10 mouse cellular contexts compared by ENCODE assay signal in the genomic region with DNA sequence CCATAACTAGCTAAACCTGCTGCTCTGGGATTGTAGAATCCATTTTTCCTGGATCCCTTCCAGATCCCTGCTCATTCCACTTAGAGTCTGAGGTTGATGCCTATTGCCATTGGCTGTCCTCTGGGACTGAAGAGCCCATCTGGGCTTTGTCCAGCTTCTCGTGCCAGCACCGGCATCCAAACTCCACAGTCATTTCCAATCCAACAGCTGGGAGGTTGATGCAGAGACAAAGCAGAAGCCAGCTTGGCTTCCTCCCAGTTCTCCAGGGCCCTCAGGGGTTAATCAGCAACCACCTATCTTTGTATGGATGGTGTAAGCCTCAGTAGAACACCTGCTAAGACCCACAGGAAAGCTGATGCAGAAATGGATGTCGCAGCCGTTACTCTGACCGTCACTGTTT.
DNase-seq lines count a peak whose midpoint lies in the region; ATAC-seq lines count a peak whose summit lies in the region.
"Had no signal": no experiment of that assay in that cellular context is flagged by ENCODE, and none has a peak within 500 bp of the region (broad histone marks: within the 10 kb centered on the region; RNA-seq: fewer than 3 reads in every experiment).

No protein-coding gene starts in this region.

- H3K4me1 ChIP-seq in lung, embryonic 16.5 days (replicated peaks; ENCODE audit: control insufficient read depth, insufficient read depth, low read length): peaks cover 30% of the 10 kb centered on the region

- peak; percentile 45 for DNase-seq in gastrocnemius, postnatal 14 days
- no peak for DNase-seq in gastrocnemius, postnatal 25 days
- no peak for DNase-seq in lung, postnatal 36 days
- peak; percentile 88 for DNase-seq in fat pad, adult 2 months (ENCODE audit: extremely low read depth, low read depth, low spot score)
- DNase-seq in lung, postnatal 14 days: peak; percentile 34
- no peak for DNase-seq in yolk sac, embryonic 10.5 days (ENCODE audit: low spot score)
- no peak for DNase-seq in urinary bladder, adult 2 months (ENCODE audit: low spot score)
- DNase-seq: cerebellum, postnatal 36 days had no signal

- intact Hi-C loops in gastrocnemius, postnatal 14 days (cut with DNase I; ENCODE audit: low total_unique reads): no loop called here

- ATAC-seq in lung, embryonic 16.5 days (ENCODE audit: low read depth): peak; percentile 31; the same call in 1 of the 2 replicates

- no peak overlapping the region for H3K27ac ChIP-seq in lung, embryonic 16.5 days (ENCODE audit: low read length)
- H3K27ac ChIP-seq: liver, embryonic 14.5 days had no signal

- no peak overlapping the region for H3K4me3 ChIP-seq in lung, embryonic 16.5 days (ENCODE audit: low read length)

- H3K4me2 ChIP-seq in lung, embryonic 16.5 days (ENCODE audit: low read depth, low read length): no peak overlapping the region

- H3K9me3 ChIP-seq in lung, embryonic 16.5 days (ENCODE audit: control insufficient read depth, low read length): no peaks in the 10 kb centered on the region

- H3K9ac ChIP-seq in lung, embryonic 16.5 days (ENCODE audit: low read length): no peak overlapping the region
- H3K9ac ChIP-seq: liver, embryonic 14.5 days had no signal

- WGBS in lung, embryonic 16.5 days: 54% methylated on average over 5 of the region's 5 CpGs

- no peaks in the 10 kb centered on the region for H3K36me3 ChIP-seq in lung, embryonic 16.5 days (ENCODE audit: control insufficient read depth, insufficient read depth, low read length)

- H3K27me3 ChIP-seq in lung, embryonic 16.5 days (ENCODE audit: control insufficient read depth, insufficient read depth, low read depth, low read length): no peaks in the 10 kb centered on the region

Comparison
In these comparisons a context has a peak if more than half of its experiments do, and no peak if none do; other contexts are left out.
1. DNase-seq: peak in gastrocnemius, postnatal 14 days (single experiment), fat pad, adult 2 months (single experiment) and lung, postnatal 14 days (single experiment); none in gastrocnemius, postnatal 25 days (single experiment), lung, postnatal 36 days (single experiment), yolk sac, embryonic 10.5 days (single experiment) and urinary bladder, adult 2 months (single experiment).